In the genomic region with DNA sequence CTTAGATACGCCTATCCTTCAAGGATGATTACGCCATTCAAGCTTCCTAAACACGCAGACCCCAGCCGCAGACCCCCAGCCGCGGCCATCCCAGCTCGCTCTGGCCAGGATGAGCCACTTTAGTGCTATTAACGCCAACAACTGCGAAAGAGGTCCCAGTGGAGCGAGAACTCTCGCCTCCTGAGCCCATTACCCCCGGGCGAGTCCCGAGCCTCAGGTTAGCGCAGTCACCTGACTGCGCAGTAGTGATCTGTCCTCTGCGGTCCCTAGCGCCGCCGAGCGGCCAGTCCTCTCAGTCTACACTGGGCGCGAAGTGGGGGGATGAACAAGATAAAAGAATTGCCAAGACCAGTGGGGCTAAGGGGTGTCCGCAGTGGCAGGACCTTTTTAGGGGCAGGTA, we compare ENCODE assay signal across 8 mouse cellular contexts. TPM values are rescaled to one million over a fixed set of nuclear protein-coding genes. Genes with fewer than 3 reads are reported as not detected.
DNase-seq lines count a peak whose midpoint lies in the region; ATAC-seq and TF ChIP-seq lines count a peak whose summit lies in the region.

No protein-coding gene starts in this region.

- peak; percentile 70 for DNase-seq in CD4-positive helper T cell, adult 2 months (ENCODE audit: low read depth, low spot score)
- DNase-seq in c-Kit-negative CD71-positive TER-119-positive erythroid progenitor cells, embryonic 14.5 days (ENCODE audit: low read depth, low spot score) = peak; percentile 67
- DNase-seq in kidney, postnatal 10 days = peak; percentile 84
- peak; percentile 83 for DNase-seq in liver, postnatal 0 days
- DNase-seq in neural tube, embryonic 11.5 days (ENCODE audit: low spot score) = peak; percentile 75
- peak; percentile 82 for DNase-seq in stomach, postnatal 0 days (ENCODE audit: low spot score)

- H3K4me3 ChIP-seq in erythroblast, embryonic 14.5 days (replicated peaks) = peak overlapping the region; percentile 81
- H3K4me3 ChIP-seq in heart, embryonic 15.5 days = peak overlapping the region; percentile 46
- peak overlapping the region; percentile 51 for H3K4me3 ChIP-seq in liver, postnatal 0 days (ENCODE audit: low read depth, low read length)
- H3K4me3 ChIP-seq in neural tube, embryonic 11.5 days (ENCODE audit: low read depth, low read length) = peak overlapping the region; percentile 31
- H3K4me3 ChIP-seq in stomach, postnatal 0 days (ENCODE audit: low read depth, low read length) = peak overlapping the region; percentile 39

- H3K4me2 ChIP-seq in heart, embryonic 15.5 days = peak overlapping the region; percentile 82
- peak overlapping the region; percentile 80 for H3K4me2 ChIP-seq in liver, postnatal 0 days (ENCODE audit: low read depth, low read length)
- H3K4me2 ChIP-seq in neural tube, embryonic 11.5 days (ENCODE audit: low read depth) = peak overlapping the region; percentile 61
- H3K4me2 ChIP-seq in stomach, postnatal 0 days (replicated peaks; ENCODE audit: low read depth) = peak overlapping the region; percentile 70

- peak overlapping the region; percentile 46 for H3K9ac ChIP-seq in heart, embryonic 15.5 days
- peak overlapping the region; percentile 51 for H3K9ac ChIP-seq in liver, postnatal 0 days (replicated peaks)
- peak overlapping the region; percentile 32; the same call in 1 of the 2 replicates for H3K9ac ChIP-seq in neural tube, embryonic 11.5 days (ENCODE audit: low read length)
- H3K9ac ChIP-seq in stomach, postnatal 0 days (ENCODE audit: low read length) = peak overlapping the region; percentile 43; the same call in 1 of the 2 replicates

- H3K9me3 ChIP-seq in erythroblast, embryonic 14.5 days (ENCODE audit: control insufficient read depth, low read length) = no peaks in the 10 kb centered on the region
- H3K9me3 ChIP-seq in heart, embryonic 15.5 days (replicated peaks) = no peaks in the 10 kb centered on the region
- no peaks in the 10 kb centered on the region for H3K9me3 ChIP-seq in liver, postnatal 0 days (ENCODE audit: low read length)
- H3K9me3 ChIP-seq in neural tube, embryonic 11.5 days (ENCODE audit: control insufficient read depth, low read length) = no peaks in the 10 kb centered on the region
- H3K9me3 ChIP-seq in stomach, postnatal 0 days (ENCODE audit: control insufficient read depth, low read length) = no peaks in the 10 kb centered on the region

- peaks cover 16% of the 10 kb centered on the region for H3K27me3 ChIP-seq in erythroblast, embryonic 14.5 days (ENCODE audit: control insufficient read depth)
- H3K27me3 ChIP-seq in heart, embryonic 15.5 days = 0 out of 2 replicates have a peak, but pooled peaks cover 4% of the 10 kb centered on the region
- H3K27me3 ChIP-seq in liver, postnatal 0 days (ENCODE audit: insufficient read depth, low read length) = no peaks in the 10 kb centered on the region
- H3K27me3 ChIP-seq in neural tube, embryonic 11.5 days (ENCODE audit: control insufficient read depth, insufficient read depth, low read length) = peaks cover 8% of the 10 kb centered on the region
- no peaks in the 10 kb centered on the region for H3K27me3 ChIP-seq in stomach, postnatal 0 days (ENCODE audit: control insufficient read depth, insufficient read depth, low read length)

- H3K36me3 ChIP-seq in erythroblast, embryonic 14.5 days (ENCODE audit: control insufficient read depth) = peaks cover 22% of the 10 kb centered on the region
- H3K36me3 ChIP-seq in heart, embryonic 15.5 days = peaks cover 12% of the 10 kb centered on the region; the same call in 1 of the 2 replicates
- peaks cover 9% of the 10 kb centered on the region for H3K36me3 ChIP-seq in liver, postnatal 0 days (replicated peaks; ENCODE audit: insufficient read depth, low read length)
- H3K36me3 ChIP-seq in neural tube, embryonic 11.5 days (ENCODE audit: control insufficient read depth, insufficient read depth, low read length) = peaks cover 3% of the 10 kb centered on the region; the same call in 1 of the 2 replicates
- 0 out of 2 replicates have a peak, but pooled peaks cover 2% of the 10 kb centered on the region for H3K36me3 ChIP-seq in stomach, postnatal 0 days (ENCODE audit: control insufficient read depth, insufficient read depth, low read length)

- TF ChIP-seq EP300 in liver, postnatal 0 days (IDR thresholded peaks at IDR 0.05; ENCODE audit: low read depth) = no peak
- TF ChIP-seq EP300 in stomach, postnatal 0 days (optimal IDR thresholded peaks at IDR 0.05) = no peak

- peak; percentile 72 for ATAC-seq in heart, embryonic 15.5 days (replicated peaks; ENCODE audit: insufficient number of reproducible peaks, insufficient read depth, low FRiP score, low read depth)
- peak; percentile 59 for ATAC-seq in liver, postnatal 0 days
- ATAC-seq in neural tube, embryonic 11.5 days (ENCODE audit: insufficient read depth, low FRiP score, low TSS enrichment) = peak; percentile 52; the same call in 1 of the 2 replicates
- ATAC-seq in stomach, postnatal 0 days (ENCODE audit: low FRiP score, low TSS enrichment) = peak; percentile 71

- 3% methylated on average over 24 of the region's 24 CpGs for WGBS in heart, embryonic 15.5 days
- under 1% methylated on average over 24 of the region's 24 CpGs for WGBS in liver, postnatal 0 days (ENCODE audit: insufficient replicate concordance)
- 2% methylated on average over 24 of the region's 24 CpGs for WGBS in neural tube, embryonic 11.5 days
- WGBS in stomach, postnatal 0 days = 3% methylated on average over 24 of the region's 24 CpGs

- H3K27ac ChIP-seq in heart, embryonic 15.5 days = no peak overlapping the region
- peak overlapping the region; percentile 50 for H3K27ac ChIP-seq in liver, postnatal 0 days (ENCODE audit: low read depth)
- H3K27ac ChIP-seq in neural tube, embryonic 11.5 days (ENCODE audit: low read depth, low read length) = no peak overlapping the region
- H3K27ac ChIP-seq in stomach, postnatal 0 days (replicated peaks) = peak overlapping the region; percentile 53; the same call in 1 of the 2 replicates

- TF ChIP-seq CTCF in liver, postnatal 0 days (IDR thresholded peaks at IDR 0.05; ENCODE audit: low read depth) = peak; percentile 79
- peak; percentile 79 for TF ChIP-seq CTCF in stomach, postnatal 0 days (IDR thresholded peaks at IDR 0.05; ENCODE audit: low read depth)

- H3K4me1 ChIP-seq in erythroblast, embryonic 14.5 days (ENCODE audit: control insufficient read depth) = peaks cover 37% of the 10 kb centered on the region
- H3K4me1 ChIP-seq in heart, embryonic 15.5 days (replicated peaks) = peaks cover 26% of the 10 kb centered on the region
- peaks cover 27% of the 10 kb centered on the region for H3K4me1 ChIP-seq in liver, postnatal 0 days (ENCODE audit: insufficient read depth)
- peaks cover 16% of the 10 kb centered on the region for H3K4me1 ChIP-seq in neural tube, embryonic 11.5 days (ENCODE audit: control insufficient read depth, insufficient read depth, low read length)
- 0 out of 2 replicates have a peak, but pooled peaks cover 5% of the 10 kb centered on the region for H3K4me1 ChIP-seq in stomach, postnatal 0 days (replicated peaks; ENCODE audit: control insufficient read depth, insufficient read depth)

RNA-seq across cellular contexts. Expression of gene Dnm1, which starts 8.3 kb away (rescaled TPM):
- polyA plus RNA-seq in erythroblast, embryonic 14.5 days (2012) = 0.03 TPM in 1 of 2 replicates, not detected in the other
- polyA plus RNA-seq in heart, embryonic 15.5 days (2015; fragmentation: Nextera tagmentation; extraction: Ambion mirVana) = 1.9 and 5.4 TPM in 2 replicates
- polyA plus RNA-seq in liver, postnatal 0 days (2015; fragmentation: Nextera tagmentation; extraction: Ambion mirVana) = 0.06 and 0.25 TPM in 2 replicates
- 23.7 and 29.5 TPM in 2 replicates for polyA plus RNA-seq in neural tube, embryonic 11.5 days (2014; fragmentation: Nextera tagmentation; extraction: Ambion mirVana)
- polyA plus RNA-seq in stomach, postnatal 0 days (2015; fragmentation: Nextera tagmentation; extraction: Ambion mirVana) = 5.6 and 6.2 TPM in 2 replicates

RNA-seq across cellular contexts. Expression of gene Ciz1, which starts 9.3 kb away (rescaled TPM):
- 19.4 and 20.0 TPM in 2 replicates for polyA plus RNA-seq in erythroblast, embryonic 14.5 days (2012)
- polyA plus RNA-seq in heart, embryonic 15.5 days (2015; fragmentation: Nextera tagmentation; extraction: Ambion mirVana) = 30.9 and 46.0 TPM in 2 replicates
- 9.0 and 9.9 TPM in 2 replicates for polyA plus RNA-seq in liver, postnatal 0 days (2015; fragmentation: Nextera tagmentation; extraction: Ambion mirVana)
- polyA plus RNA-seq in neural tube, embryonic 11.5 days (2014; fragmentation: Nextera tagmentation; extraction: Ambion mirVana) = 57.0 TPM in 2 replicates
- polyA plus RNA-seq in stomach, postnatal 0 days (2015; fragmentation: Nextera tagmentation; extraction: Ambion mirVana) = 14.0 and 16.1 TPM in 2 replicates

RNA-seq across cellular contexts. Expression of gene 1110008P14Rik, which starts 20.3 kb away (rescaled TPM):
- polyA plus RNA-seq in erythroblast, embryonic 14.5 days (2012) = 29.8 and 38.6 TPM in 2 replicates
- 43.9 and 46.0 TPM in 2 replicates for polyA plus RNA-seq in heart, embryonic 15.5 days (2015; fragmentation: Nextera tagmentation; extraction: Ambion mirVana)
- 30.1 and 32.2 TPM in 2 replicates for polyA plus RNA-seq in liver, postnatal 0 days (2015; fragmentation: Nextera tagmentation; extraction: Ambion mirVana)
- 59.8 and 65.6 TPM in 2 replicates for polyA plus RNA-seq in neural tube, embryonic 11.5 days (2014; fragmentation: Nextera tagmentation; extraction: Ambion mirVana)
- 85.0 and 90.1 TPM in 2 replicates for polyA plus RNA-seq in stomach, postnatal 0 days (2015; fragmentation: Nextera tagmentation; extraction: Ambion mirVana)

RNA-seq across cellular contexts. Expression of gene Lcn2, which starts 26.6 kb away (rescaled TPM):
- 0.19 and 0.32 TPM in 2 replicates for polyA plus RNA-seq in erythroblast, embryonic 14.5 days (2012)
- 2.2 and 2.8 TPM in 2 replicates for polyA plus RNA-seq in heart, embryonic 15.5 days (2015; fragmentation: Nextera tagmentation; extraction: Ambion mirVana)
- 411 and 419 TPM in 2 replicates for polyA plus RNA-seq in liver, postnatal 0 days (2015; fragmentation: Nextera tagmentation; extraction: Ambion mirVana)
- 0.25 and 0.51 TPM in 2 replicates for polyA plus RNA-seq in neural tube, embryonic 11.5 days (2014; fragmentation: Nextera tagmentation; extraction: Ambion mirVana)
- polyA plus RNA-seq in stomach, postnatal 0 days (2015; fragmentation: Nextera tagmentation; extraction: Ambion mirVana) = 1.8 TPM in 2 replicates

RNA-seq across cellular contexts. Expression of gene Ptges2, which starts 34.3 kb away (rescaled TPM):
- polyA plus RNA-seq in erythroblast, embryonic 14.5 days (2012) = 0.21 and 0.44 TPM in 2 replicates
- polyA plus RNA-seq in heart, embryonic 15.5 days (2015; fragmentation: Nextera tagmentation; extraction: Ambion mirVana) = 38.2 and 41.8 TPM in 2 replicates
- 13.8 and 15.7 TPM in 2 replicates for polyA plus RNA-seq in liver, postnatal 0 days (2015; fragmentation: Nextera tagmentation; extraction: Ambion mirVana)
- polyA plus RNA-seq in neural tube, embryonic 11.5 days (2014; fragmentation: Nextera tagmentation; extraction: Ambion mirVana) = 25.6 and 33.6 TPM in 2 replicates
- polyA plus RNA-seq in stomach, postnatal 0 days (2015; fragmentation: Nextera tagmentation; extraction: Ambion mirVana) = 31.6 and 33.0 TPM in 2 replicates

Comparison
In these comparisons a context has a peak if more than half of its experiments do, and no peak if none do; other contexts are left out.
1. H3K4me3 ChIP-seq: peak in every context shown above with its lines; median percentile 81 in erythroblast, embryonic 14.5 days; 51 in liver, postnatal 0 days; 46 in heart, embryonic 15.5 days; 39 in stomach, postnatal 0 days; 31 in neural tube, embryonic 11.5 days.
2. H3K27ac ChIP-seq: peak in liver, postnatal 0 days (single experiment) and stomach, postnatal 0 days (single experiment); none in heart, embryonic 15.5 days (single experiment) and neural tube, embryonic 11.5 days (single experiment).
3. Peak in every context shown above with its lines, with median percentiles within 50 percentile points of each other: DNase-seq, ATAC-seq, H3K4me2 ChIP-seq and H3K9ac ChIP-seq.